ENCODE assay signal across 8 mouse cellular contexts in the genomic region with DNA sequence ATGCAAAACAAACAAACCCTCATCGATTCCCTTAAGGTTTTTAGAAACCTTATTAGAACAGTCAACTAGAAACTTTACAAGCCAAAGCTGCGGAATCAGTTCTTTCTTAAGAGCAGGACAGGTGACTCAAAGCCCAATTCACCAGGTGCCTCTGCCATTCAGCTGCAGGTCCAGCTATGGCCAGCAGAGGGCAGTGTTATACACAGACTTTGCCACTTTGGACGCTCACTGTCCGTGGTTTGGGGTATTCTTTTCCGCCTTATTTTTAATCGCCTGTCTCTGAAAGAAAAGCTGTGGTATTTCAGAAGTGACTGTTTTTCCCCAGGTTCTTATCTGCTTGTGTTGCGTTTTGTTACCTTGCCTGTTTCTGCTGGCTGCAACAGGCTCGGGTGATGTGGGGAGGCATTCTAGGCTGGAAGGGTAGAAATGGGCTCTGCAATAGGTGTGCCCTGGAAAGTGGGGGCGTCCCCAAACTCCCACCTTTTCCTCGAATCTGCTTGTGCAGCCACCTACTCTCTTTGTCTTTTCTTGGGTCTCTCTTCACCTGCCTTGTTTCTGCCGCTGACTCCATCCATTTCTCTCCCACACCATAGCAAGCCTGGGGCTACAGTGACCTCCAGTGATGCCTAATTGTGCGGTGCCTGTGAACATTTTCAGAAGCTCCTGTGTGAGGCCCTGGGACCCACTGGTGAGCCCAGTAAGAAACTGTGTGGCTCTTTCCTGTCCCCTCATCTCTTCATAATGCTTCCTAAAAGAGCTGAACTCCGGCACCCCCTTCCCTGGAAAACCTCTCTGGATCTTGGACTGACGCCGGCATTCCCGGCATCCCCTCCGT.
DNase-seq lines count a peak whose midpoint lies in the region; ATAC-seq lines count a peak whose summit lies in the region.

No protein-coding gene starts in this region.

- H3K4me2 ChIP-seq in heart, embryonic 11.5 days: peak overlapping the region; percentile 60
- peak overlapping the region; percentile 45; the same call in 1 of the 2 replicates for H3K4me2 ChIP-seq in kidney, embryonic 14.5 days (replicated peaks; ENCODE audit: low read depth, low read length)
- H3K4me2 ChIP-seq in liver, embryonic 11.5 days: peak overlapping the region; percentile 41
- H3K4me2 ChIP-seq in stomach, embryonic 16.5 days (ENCODE audit: low read depth, low read length): peak overlapping the region; percentile 38

- peak; percentile 50 for DNase-seq in 416B (ENCODE audit: low read depth)
- DNase-seq in adrenal gland, postnatal 14 days: peak; percentile 85
- DNase-seq in embryonic facial prominence, embryonic 10.5 days (ENCODE audit: low spot score): peak; percentile 80
- DNase-seq in liver, embryonic 11.5 days (ENCODE audit: low spot score): peak; percentile 54
- peak; percentile 69 to 78 for DNase-seq in natural killer cell, adult 2 months (ENCODE audit: low spot score in 2 of 2)

- H3K36me3 ChIP-seq in embryonic facial prominence, embryonic 10.5 days (replicated peaks): no peaks in the 10 kb centered on the region
- H3K36me3 ChIP-seq in heart, embryonic 11.5 days (ENCODE audit: control insufficient read depth, insufficient read depth, low read length): no peaks in the 10 kb centered on the region
- H3K36me3 ChIP-seq in kidney, embryonic 14.5 days (ENCODE audit: control insufficient read depth, insufficient read depth, low read length): no peaks in the 10 kb centered on the region
- no peaks in the 10 kb centered on the region for H3K36me3 ChIP-seq in liver, embryonic 11.5 days (ENCODE audit: control insufficient read depth, insufficient read depth, low read length)
- H3K36me3 ChIP-seq in stomach, embryonic 16.5 days (ENCODE audit: control insufficient read depth, insufficient read depth, low read length): no peaks in the 10 kb centered on the region

- peaks cover 15% of the 10 kb centered on the region for H3K4me1 ChIP-seq in embryonic facial prominence, embryonic 10.5 days
- H3K4me1 ChIP-seq in heart, embryonic 11.5 days (ENCODE audit: control insufficient read depth, insufficient read depth, low read length): peaks cover 4% of the 10 kb centered on the region; the same call in 1 of the 2 replicates
- H3K4me1 ChIP-seq in kidney, embryonic 14.5 days (ENCODE audit: control insufficient read depth, insufficient read depth, low read length): no peaks in the 10 kb centered on the region
- no peaks in the 10 kb centered on the region for H3K4me1 ChIP-seq in liver, embryonic 11.5 days (replicated peaks; ENCODE audit: control insufficient read depth, insufficient read depth, low read length)
- no peaks in the 10 kb centered on the region for H3K4me1 ChIP-seq in stomach, embryonic 16.5 days (ENCODE audit: control insufficient read depth, insufficient read depth, low read length)

- H3K9me3 ChIP-seq in embryonic facial prominence, embryonic 10.5 days: no peaks in the 10 kb centered on the region
- H3K9me3 ChIP-seq in heart, embryonic 11.5 days (replicated peaks; ENCODE audit: control insufficient read depth, low read length): no peaks in the 10 kb centered on the region
- no peaks in the 10 kb centered on the region for H3K9me3 ChIP-seq in kidney, embryonic 14.5 days (ENCODE audit: control insufficient read depth, low read length)
- no peaks in the 10 kb centered on the region for H3K9me3 ChIP-seq in liver, embryonic 11.5 days (ENCODE audit: control insufficient read depth, low read length)
- no peaks in the 10 kb centered on the region for H3K9me3 ChIP-seq in stomach, embryonic 16.5 days (replicated peaks; ENCODE audit: control insufficient read depth, low read length)

- H3K27ac ChIP-seq in embryonic facial prominence, embryonic 10.5 days (replicated peaks): 0 out of 2 replicates have a peak overlapping the region, but pooled peaks have one; percentile 2
- no peak overlapping the region for H3K27ac ChIP-seq in heart, embryonic 11.5 days (ENCODE audit: low read depth, low read length)
- H3K27ac ChIP-seq in kidney, embryonic 14.5 days (ENCODE audit: low read depth, low read length): no peak overlapping the region
- H3K27ac ChIP-seq in liver, embryonic 11.5 days (ENCODE audit: low read depth, low read length): no peak overlapping the region
- no peak overlapping the region for H3K27ac ChIP-seq in stomach, embryonic 16.5 days (ENCODE audit: low read length)

- H3K27me3 ChIP-seq in embryonic facial prominence, embryonic 10.5 days (replicated peaks; ENCODE audit: low read depth, poor library complexity, severe bottlenecking): no peaks in the 10 kb centered on the region; the same call in 1 of the 2 replicates
- H3K27me3 ChIP-seq in heart, embryonic 11.5 days (ENCODE audit: control insufficient read depth, insufficient read depth, low read length): no peaks in the 10 kb centered on the region
- H3K27me3 ChIP-seq in kidney, embryonic 14.5 days (ENCODE audit: control insufficient read depth, insufficient read depth, low read length): no peaks in the 10 kb centered on the region
- no peaks in the 10 kb centered on the region for H3K27me3 ChIP-seq in liver, embryonic 11.5 days (replicated peaks; ENCODE audit: control insufficient read depth, insufficient read depth, low read length)
- H3K27me3 ChIP-seq in stomach, embryonic 16.5 days (ENCODE audit: control insufficient read depth, insufficient read depth, low read length): no peaks in the 10 kb centered on the region

- peak overlapping the region; percentile 36 for H3K4me3 ChIP-seq in embryonic facial prominence, embryonic 10.5 days
- peak overlapping the region; percentile 27; the same call in 1 of the 2 replicates for H3K4me3 ChIP-seq in heart, embryonic 11.5 days (ENCODE audit: low read depth, low read length)
- H3K4me3 ChIP-seq in kidney, embryonic 14.5 days (ENCODE audit: low read length): no peak overlapping the region; the same call in 1 of the 2 replicates
- H3K4me3 ChIP-seq in liver, embryonic 11.5 days (ENCODE audit: low read depth, low read length): no peak overlapping the region
- no peak overlapping the region for H3K4me3 ChIP-seq in stomach, embryonic 16.5 days (replicated peaks; ENCODE audit: low read length)

- ATAC-seq in heart, embryonic 11.5 days (replicated peaks; ENCODE audit: insufficient number of reproducible peaks, low FRiP score, low TSS enrichment): no peak
- no peak for ATAC-seq in kidney, embryonic 14.5 days (ENCODE audit: low FRiP score, low TSS enrichment)
- ATAC-seq in liver, embryonic 11.5 days (replicated peaks; ENCODE audit: low FRiP score): no peak
- no peak; the same call in 1 of the 2 replicates for ATAC-seq in stomach, embryonic 16.5 days (ENCODE audit: insufficient read depth, low FRiP score)

- H3K9ac ChIP-seq in heart, embryonic 11.5 days (ENCODE audit: low read depth, low read length): no peak overlapping the region
- H3K9ac ChIP-seq in kidney, embryonic 14.5 days (ENCODE audit: low read depth, low read length): no peak overlapping the region
- H3K9ac ChIP-seq in liver, embryonic 11.5 days (ENCODE audit: low read depth, low read length): no peak overlapping the region
- H3K9ac ChIP-seq in stomach, embryonic 16.5 days (ENCODE audit: low read length): no peak overlapping the region

- WGBS in embryonic facial prominence, embryonic 10.5 days: 48% methylated on average over 17 of the region's 17 CpGs
- 46% methylated on average over 17 of the region's 17 CpGs for WGBS in heart, embryonic 11.5 days (ENCODE audit: insufficient replicate concordance)
- 49% methylated on average over 17 of the region's 17 CpGs for WGBS in kidney, embryonic 14.5 days
- WGBS in liver, embryonic 11.5 days: 46% methylated on average over 17 of the region's 17 CpGs
- WGBS in stomach, embryonic 16.5 days: 46% methylated on average over 17 of the region's 17 CpGs

Comparison
In these comparisons a context has a peak if more than half of its experiments do, and no peak if none do; other contexts are left out.
1. H3K4me3 ChIP-seq: peak in embryonic facial prominence, embryonic 10.5 days (single experiment) and heart, embryonic 11.5 days (single experiment); none in kidney, embryonic 14.5 days (single experiment), liver, embryonic 11.5 days (single experiment) and stomach, embryonic 16.5 days (single experiment).
2. Peak in every context shown above with its lines, with median percentiles within 50 percentile points of each other: DNase-seq and H3K4me2 ChIP-seq.